ENCODE assay signal across 30 mouse cellular contexts in genomic region chr7:80987805-80988625, GRCm38 (mm10). TPM values are rescaled to one million over a fixed set of nuclear protein-coding genes. Genes with fewer than 3 reads are reported as not detected.
A peak's percentile ranks its signal among the peaks of the same experiment; 100 is the strongest.
DNase-seq lines count a peak whose midpoint lies in the region; ATAC-seq lines count a peak whose summit lies in the region.
"Had no signal": no experiment of that assay in that cellular context is flagged by ENCODE, and none has a peak within 500 bp of the region (broad histone marks: within the 10 kb centered on the region; RNA-seq: fewer than 3 reads in every experiment).

No protein-coding gene starts in this region.

- ATAC-seq in kidney, embryonic 14.5 days (ENCODE audit: low FRiP score, low TSS enrichment), result 0 out of 2 replicates have a peak, but pooled peaks have one; percentile 4
- ATAC-seq in common myeloid progenitor, adult 5-6 weeks (replicated peaks; ENCODE audit: low read depth, poor library complexity, severe bottlenecking), result peak; percentile 46
- ATAC-seq in liver, embryonic 13.5 days (ENCODE audit: low read depth), result peak; percentile 47
- ATAC-seq in megakaryocyte-erythroid progenitor cell, adult 5-6 weeks (replicated peaks; ENCODE audit: low FRiP score, low TSS enrichment, poor library complexity, severe bottlenecking), result peak; percentile 48
- ATAC-seq: forebrain, embryonic 13.5 days; midbrain, embryonic 16.5 days had no signal

- H3K36me3 ChIP-seq in kidney, embryonic 14.5 days (ENCODE audit: control insufficient read depth, insufficient read depth, low read length), result no peaks in the 10 kb centered on the region
- H3K36me3 ChIP-seq in liver, embryonic 13.5 days, result no peaks in the 10 kb centered on the region
- H3K36me3 ChIP-seq: embryonic facial prominence, embryonic 13.5 days; midbrain, embryonic 10.5 days had no signal

- no peak for DNase-seq in kidney, adult 8-10 months
- DNase-seq in liver, embryonic 13.5 days, result no peak
- no peak for DNase-seq in right cerebral cortex, adult 18-20 months
- DNase-seq in urinary bladder, adult 2 months (ENCODE audit: low spot score), result no peak
- DNase-seq: adrenal gland, adult 2 months; B cell, adult 2 months; cerebellum, adult 11-12 months; cerebellum, postnatal 25 days; embryo, embryonic 11 days; gastrocnemius, adult 2 months; heart, postnatal 10 days; kidney, adult 11 months; kidney, postnatal 36 days; layer of hippocampus, postnatal 36 days; lung, embryonic 14.5 days; thymus, postnatal 14 days had no signal

- H3K27me3 ChIP-seq in kidney, embryonic 14.5 days (ENCODE audit: control insufficient read depth, insufficient read depth, low read length), result no peaks in the 10 kb centered on the region
- no peaks in the 10 kb centered on the region for H3K27me3 ChIP-seq in liver, embryonic 13.5 days
- H3K27me3 ChIP-seq: CH12.LX; embryonic facial prominence, embryonic 13.5 days; forebrain, embryonic 13.5 days; heart, embryonic 12.5 days; limb, embryonic 12.5 days had no signal

- 51% methylated on average over 4 of the region's 4 CpGs for WGBS in kidney, embryonic 14.5 days
- WGBS in liver, embryonic 13.5 days (ENCODE audit: insufficient replicate concordance), result 16% methylated on average over 4 of the region's 4 CpGs

- H3K4me3 ChIP-seq in kidney, embryonic 14.5 days (ENCODE audit: low read length), result no peak overlapping the region
- no peak overlapping the region for H3K4me3 ChIP-seq in liver, embryonic 13.5 days (replicated peaks)
- H3K4me3 ChIP-seq: embryonic facial prominence, embryonic 13.5 days; erythroblast, embryonic 14.5 days; forebrain, embryonic 13.5 days; gastrocnemius, adult 2 months; heart, embryonic 12.5 days; limb, embryonic 12.5 days; midbrain, embryonic 10.5 days; myocyte had no signal

- H3K9ac ChIP-seq in kidney, embryonic 14.5 days (ENCODE audit: low read depth, low read length), result no peak overlapping the region
- H3K9ac ChIP-seq in liver, embryonic 13.5 days, result no peak overlapping the region
- H3K9ac ChIP-seq: embryonic facial prominence, embryonic 13.5 days; forebrain, embryonic 13.5 days; heart, embryonic 12.5 days; limb, embryonic 12.5 days; lung, embryonic 14.5 days had no signal

- no peak overlapping the region for H3K4me2 ChIP-seq in kidney, embryonic 14.5 days (replicated peaks; ENCODE audit: low read depth, low read length)
- H3K4me2 ChIP-seq in liver, embryonic 13.5 days, result peak overlapping the region; percentile 16; the same call in 1 of the 2 replicates
- H3K4me2 ChIP-seq: embryonic facial prominence, embryonic 13.5 days; forebrain, embryonic 13.5 days; heart, embryonic 12.5 days; limb, embryonic 12.5 days; lung, embryonic 14.5 days had no signal

- H3K4me1 ChIP-seq in kidney, embryonic 14.5 days (ENCODE audit: control insufficient read depth, insufficient read depth, low read length), result peaks cover 21% of the 10 kb centered on the region
- peaks cover 67% of the 10 kb centered on the region for H3K4me1 ChIP-seq in liver, embryonic 13.5 days (replicated peaks)

- H3K27ac ChIP-seq in kidney, embryonic 14.5 days (ENCODE audit: low read depth, low read length), result no peak overlapping the region; the same call in 1 of the 2 replicates
- H3K27ac ChIP-seq in liver, embryonic 13.5 days, result peak overlapping the region; percentile 77
- H3K27ac ChIP-seq: embryonic facial prominence, embryonic 13.5 days; forebrain, embryonic 13.5 days; gastrocnemius, adult 2 months; limb, embryonic 12.5 days; midbrain, embryonic 10.5 days; stomach, postnatal 0 days had no signal

- H3K9me3 ChIP-seq in kidney, embryonic 14.5 days (ENCODE audit: control insufficient read depth, low read length), result no peaks in the 10 kb centered on the region
- H3K9me3 ChIP-seq in liver, embryonic 13.5 days (replicated peaks), result no peaks in the 10 kb centered on the region
- H3K9me3 ChIP-seq: embryonic facial prominence, embryonic 13.5 days; forebrain, embryonic 13.5 days; G1E; heart, embryonic 12.5 days; limb, embryonic 12.5 days; midbrain, embryonic 10.5 days had no signal

RNA-seq across cellular contexts. Expression of gene Zfp592, which starts 5.5 kb away (rescaled TPM):
- polyA plus RNA-seq in kidney, embryonic 14.5 days (2014; fragmentation: Nextera tagmentation; extraction: Ambion mirVana), result 9.1 and 16.1 TPM in 2 replicates
- 28.1 and 28.8 TPM in 2 replicates for total RNA-seq in common myeloid progenitor, adult 5-6 weeks (2017)
- polyA plus RNA-seq in liver, embryonic 13.5 days (2015; fragmentation: Nextera tagmentation; extraction: Ambion mirVana), result 6.1 and 6.8 TPM in 2 replicates
- total RNA-seq in megakaryocyte-erythroid progenitor cell, adult 5-6 weeks (2014; fragmentation: Nextera tagmentation), result 33.1 and 38.5 TPM in 2 replicates
- 12.5 TPM in 2 replicates for total RNA-seq in megakaryocyte-erythroid progenitor cell, adult 5-6 weeks (2017)
- polyA plus RNA-seq in urinary bladder, adult 2 months (2012; rRNA removed), result 15.1 and 16.7 TPM in 2 replicates

RNA-seq across cellular contexts. Expression of gene Sec11a, which starts 40.4 kb away (rescaled TPM):
- polyA plus RNA-seq in kidney, embryonic 14.5 days (2014; fragmentation: Nextera tagmentation; extraction: Ambion mirVana), result 214 and 228 TPM in 2 replicates
- total RNA-seq in common myeloid progenitor, adult 5-6 weeks (2017), result 333 and 351 TPM in 2 replicates
- 120 and 121 TPM in 2 replicates for polyA plus RNA-seq in liver, embryonic 13.5 days (2015; fragmentation: Nextera tagmentation; extraction: Ambion mirVana)
- total RNA-seq in megakaryocyte-erythroid progenitor cell, adult 5-6 weeks (2014; fragmentation: Nextera tagmentation), result 109 and 150 TPM in 2 replicates
- 393 and 493 TPM in 2 replicates for total RNA-seq in megakaryocyte-erythroid progenitor cell, adult 5-6 weeks (2017)
- polyA plus RNA-seq in urinary bladder, adult 2 months (2012; rRNA removed), result 105 and 113 TPM in 2 replicates
